18 mouse cellular contexts compared by ENCODE assay signal in genomic region chr2:31268631-31269030, GRCm38 (mm10). TPM values are rescaled to one million over a fixed set of nuclear protein-coding genes. Genes with fewer than 3 reads are reported as not detected.
A peak's percentile ranks its signal among the peaks of the same experiment; 100 is the strongest.
DNase-seq lines count a peak whose midpoint lies in the region; ATAC-seq and TF ChIP-seq lines count a peak whose summit lies in the region.
"Had no signal": no experiment of that assay in that cellular context is flagged by ENCODE, and none has a peak within 500 bp of the region (broad histone marks: within the 10 kb centered on the region; RNA-seq: fewer than 3 reads in every experiment).

No protein-coding gene starts in this region.

- no peaks in the 10 kb centered on the region for H3K27me3 ChIP-seq in forebrain, embryonic 10.5 days (ENCODE audit: poor library complexity, severe bottlenecking)
- no peaks in the 10 kb centered on the region for H3K27me3 ChIP-seq in forebrain, postnatal 0 days (ENCODE audit: insufficient read depth, low read length)
- no peaks in the 10 kb centered on the region for H3K27me3 ChIP-seq in kidney, postnatal 0 days (ENCODE audit: insufficient read depth, low read length)
- H3K27me3 ChIP-seq in hindbrain, embryonic 14.5 days (ENCODE audit: control insufficient read depth, insufficient read depth, low read length), result no peaks in the 10 kb centered on the region

- 39% methylated on average over 5 of the region's 5 CpGs for WGBS in forebrain, embryonic 10.5 days
- WGBS in forebrain, postnatal 0 days, result 48% methylated on average over 5 of the region's 5 CpGs
- 28% methylated on average over 5 of the region's 5 CpGs for WGBS in kidney, postnatal 0 days
- 45% methylated on average over 5 of the region's 5 CpGs for WGBS in hindbrain, embryonic 14.5 days

- H3K4me3 ChIP-seq in forebrain, embryonic 10.5 days, result no peak overlapping the region
- no peak overlapping the region for H3K4me3 ChIP-seq in forebrain, postnatal 0 days (ENCODE audit: low read depth, low read length)
- H3K4me3 ChIP-seq in kidney, postnatal 0 days (replicated peaks; ENCODE audit: low read depth, low read length), result no peak overlapping the region
- no peak overlapping the region for H3K4me3 ChIP-seq in hindbrain, embryonic 14.5 days (replicated peaks; ENCODE audit: low read length)
- H3K4me3 ChIP-seq: gastrocnemius, adult 2 months; megakaryocyte, embryonic 14.5 days had no signal

- no peaks in the 10 kb centered on the region for H3K9me3 ChIP-seq in forebrain, embryonic 10.5 days
- no peaks in the 10 kb centered on the region for H3K9me3 ChIP-seq in forebrain, postnatal 0 days (ENCODE audit: low read length)
- no peaks in the 10 kb centered on the region for H3K9me3 ChIP-seq in kidney, postnatal 0 days (replicated peaks; ENCODE audit: low read length)
- no peaks in the 10 kb centered on the region for H3K9me3 ChIP-seq in hindbrain, embryonic 14.5 days (ENCODE audit: control insufficient read depth, low read length)

- peaks cover 58% of the 10 kb centered on the region for H3K4me1 ChIP-seq in forebrain, embryonic 10.5 days
- peaks cover 20% of the 10 kb centered on the region for H3K4me1 ChIP-seq in forebrain, postnatal 0 days (ENCODE audit: insufficient read depth)
- peaks cover 37% of the 10 kb centered on the region; the same call in 1 of the 2 replicates for H3K4me1 ChIP-seq in kidney, postnatal 0 days (replicated peaks; ENCODE audit: insufficient read depth, low read length)
- H3K4me1 ChIP-seq in hindbrain, embryonic 14.5 days (replicated peaks; ENCODE audit: control insufficient read depth, insufficient read depth, low read length), result peaks cover 50% of the 10 kb centered on the region
- H3K4me1 ChIP-seq: megakaryocyte, embryonic 14.5 days had no signal

- H3K9ac ChIP-seq in forebrain, postnatal 0 days, result no peak overlapping the region
- H3K9ac ChIP-seq in kidney, postnatal 0 days (ENCODE audit: low read depth, low read length), result no peak overlapping the region
- H3K9ac ChIP-seq in hindbrain, embryonic 14.5 days, result no peak overlapping the region
- H3K9ac ChIP-seq: liver, embryonic 14.5 days had no signal

- no peak for DNase-seq in forebrain, embryonic 10.5 days (ENCODE audit: extremely low spot score, low spot score)
- DNase-seq in forebrain, postnatal 0 days, result no peak
- no peak for DNase-seq in kidney, postnatal 0 days (ENCODE audit: low spot score)
- DNase-seq in kidney, postnatal 14 days, result no peak
- DNase-seq in brain, adult 2 months (ENCODE audit: low read depth, low spot score), result peak; percentile 63
- DNase-seq in hindbrain, embryonic 14.5 days (ENCODE audit: low spot score), result no peak
- no peak for DNase-seq in embryo, embryonic 10 days (ENCODE audit: low spot score)
- DNase-seq in frontal cortex, postnatal 14 days (ENCODE audit: low spot score in 2 of 2), result no peak
- DNase-seq: adrenal gland, postnatal 25 days; cerebellum, adult 9-11 months; gastrocnemius, adult 2 months; left cerebral cortex, postnatal 4 days; thymus, adult 18-20 months had no signal

- H3K36me3 ChIP-seq in forebrain, embryonic 10.5 days (replicated peaks), result peaks cover 31% of the 10 kb centered on the region
- H3K36me3 ChIP-seq in forebrain, postnatal 0 days (ENCODE audit: insufficient read depth), result peaks cover 6% of the 10 kb centered on the region; the same call in 1 of the 2 replicates
- no peaks in the 10 kb centered on the region for H3K36me3 ChIP-seq in kidney, postnatal 0 days (ENCODE audit: insufficient read depth, low read length)
- H3K36me3 ChIP-seq in hindbrain, embryonic 14.5 days (replicated peaks; ENCODE audit: control insufficient read depth, insufficient read depth), result peaks cover 4% of the 10 kb centered on the region; the same call in 1 of the 2 replicates

- H3K4me2 ChIP-seq in forebrain, postnatal 0 days (ENCODE audit: low read depth), result no peak overlapping the region
- no peak overlapping the region for H3K4me2 ChIP-seq in kidney, postnatal 0 days (ENCODE audit: low read length)
- no peak overlapping the region for H3K4me2 ChIP-seq in hindbrain, embryonic 14.5 days (replicated peaks)

- TF ChIP-seq CTCF in forebrain, postnatal 0 days (IDR thresholded peaks at IDR 0.05; ENCODE audit: low read depth), result no peak
- no peak for TF ChIP-seq CTCF in kidney, postnatal 0 days (IDR thresholded peaks at IDR 0.05; ENCODE audit: low read depth)

- H3K27ac ChIP-seq in forebrain, embryonic 10.5 days, result peak overlapping the region; percentile 80
- no peak overlapping the region for H3K27ac ChIP-seq in forebrain, postnatal 0 days (ENCODE audit: low read depth, low read length)
- H3K27ac ChIP-seq in kidney, postnatal 0 days, result peak overlapping the region; percentile 76
- 0 out of 2 replicates have a peak overlapping the region, but pooled peaks have one; percentile 3 for H3K27ac ChIP-seq in hindbrain, embryonic 14.5 days
- H3K27ac ChIP-seq: gastrocnemius, adult 2 months; liver, embryonic 14.5 days had no signal

- ATAC-seq in forebrain, postnatal 0 days, result no peak
- ATAC-seq in kidney, postnatal 0 days (replicated peaks; ENCODE audit: low FRiP score, low read depth), result peak; percentile 48; the same call in 1 of the 2 replicates
- no peak for ATAC-seq in hindbrain, embryonic 14.5 days (ENCODE audit: low FRiP score)
- ATAC-seq: activated CD4-positive, CD25-positive, alpha-beta regulatory T cell, adult 4 months; intestine, postnatal 0 days; lung, postnatal 0 days had no signal

RNA-seq across cellular contexts. Expression of gene Ncs1, which starts 23.0 kb away (rescaled TPM):
- 43.3 and 47.8 TPM in 2 replicates for polyA plus RNA-seq in forebrain, embryonic 10.5 days (2016; fragmentation: Nextera tagmentation; extraction: Ambion mirVana)
- total RNA-seq in forebrain, postnatal 0 days (2014; rRNA removed), result 139 and 164 TPM in 2 replicates
- 133 and 149 TPM in 2 replicates for polyA plus RNA-seq in forebrain, postnatal 0 days (2015; fragmentation: Nextera tagmentation; extraction: Ambion mirVana)
- 23.5 and 26.3 TPM in 2 replicates for polyA plus RNA-seq in kidney, postnatal 0 days (2015; fragmentation: Nextera tagmentation; extraction: Ambion mirVana)
- polyA plus RNA-seq in hindbrain, embryonic 14.5 days (2014; fragmentation: Nextera tagmentation; extraction: Ambion mirVana), result 213 TPM in 2 replicates

RNA-seq across cellular contexts. Expression of gene Hmcn2, which starts 45.6 kb away (rescaled TPM):
- polyA plus RNA-seq in forebrain, embryonic 10.5 days (2016; fragmentation: Nextera tagmentation; extraction: Ambion mirVana), result 0.22 TPM in 1 of 2 replicates, not detected in the other
- 0.23 and 0.24 TPM in 2 replicates for total RNA-seq in forebrain, postnatal 0 days (2014; rRNA removed)
- polyA plus RNA-seq in forebrain, postnatal 0 days (2015; fragmentation: Nextera tagmentation; extraction: Ambion mirVana), result 0.33 and 0.39 TPM in 2 replicates
- 0.68 and 1.0 TPM in 2 replicates for polyA plus RNA-seq in kidney, postnatal 0 days (2015; fragmentation: Nextera tagmentation; extraction: Ambion mirVana)
- 0.14 and 0.37 TPM in 2 replicates for polyA plus RNA-seq in hindbrain, embryonic 14.5 days (2014; fragmentation: Nextera tagmentation; extraction: Ambion mirVana)
